Mouse (Mus musculus) G1E (cell line): ENCODE data around the gene Celf5. TPM values are rescaled to one million over a fixed set of nuclear protein-coding genes. Genes with fewer than 3 reads are reported as not detected.

Source experiments
- ATAC-seq: 2 replicates; pipeline ENCODE4 v1.8.0; 2016; ENCODE audit warnings: mild to moderate bottlenecking; ENCODE audit not compliant: insufficient number of reproducible peaks, poor library complexity, low FRiP score, severe bottlenecking; ENCODE audit errors: extremely low read depth
- DNase-seq: peaks from one replicate; pipeline ENCODE4 v3.0.0; 2012; ENCODE audit warnings: low spot score
- H3K27me3 ChIP-seq: 2 replicates; pipeline ENCODE4 v1.6.1; 2012; ENCODE audit warnings: mild to moderate bottlenecking, low read length, inconsistent platforms; ENCODE audit not compliant: insufficient read depth
- H3K36me3 ChIP-seq: replicated peaks from 2 replicates; pipeline ENCODE3; 2012; ENCODE audit warnings: mild to moderate bottlenecking, inconsistent platforms
- H3K4me1 ChIP-seq: 2 replicates; pipeline ENCODE4 v1.6.1; 2012; ENCODE audit warnings: low read depth, low read length, inconsistent platforms, mixed read lengths; ENCODE audit not compliant: insufficient read depth
- H3K4me3 ChIP-seq: 2 replicates; pipeline ENCODE4 v1.5.1; 2012; ENCODE audit warnings: low read depth, mild to moderate bottlenecking, inconsistent platforms, low read length, moderate library complexity, mixed read lengths
- H3K9me3 ChIP-seq: replicated peaks from 2 replicates; pipeline ENCODE4 v1.6.1; 2012; ENCODE audit warnings: inconsistent platforms
- CTCF ChIP-seq: IDR thresholded peaks from 2 replicates; pipeline ENCODE4 v1.5.1; 2012; ENCODE audit warnings: low read depth, low read length, inconsistent platforms, mixed read lengths
- GATA1 ChIP-seq: IDR thresholded peaks from 2 replicates; pipeline ENCODE4 v1.6.1; 2012; ENCODE audit warnings: borderline replicate concordance, low read length, inconsistent platforms, mixed read lengths
- GATA2 ChIP-seq: IDR thresholded peaks from 2 replicates; pipeline ENCODE4 v1.6.1; 2012; ENCODE audit warnings: low read depth, low read length, inconsistent platforms, borderline replicate concordance
- POLR2AphosphoS5 ChIP-seq: IDR thresholded peaks from 2 replicates; pipeline ENCODE4 v1.6.1; 2012; ENCODE audit warnings: low read depth, low read length, inconsistent platforms; ENCODE audit not compliant: insufficient replicate concordance
- TAL1 ChIP-seq: conservative IDR thresholded peaks from 2 replicates; pipeline ENCODE4 v1.6.1; 2012; ENCODE audit warnings: low read depth, low read length, inconsistent platforms, mixed read lengths
- polyA plus RNA-seq: library from polyadenylated mRNA; stranded (reverse); fragments of >175 nt; gene quantifications from 2 replicates; pipeline ENCODE4 v1.2.3, GENCODE M21; 2012
- total RNA-seq, 2 experiments: library from RNA; stranded (forward) in 1 of 2; stranded (reverse) in 1 of 2; fragments of 200-1000 nt in 1 of 2; fragments of >200 nt in 1 of 2; fragmentation: Nextera tagmentation in 1 of 2; gene quantifications; 2 replicates each; pipeline ENCODE4 v1.2.3; 2014 to 2017

Gene Celf5
- total and polyA plus RNA-seq, 3 experiments: 0.05 TPM; not detected in 1

- Histone ChIP-seq H3K27me3 (peaks cover 23% of the 10 kb centered on the region; the same call in 1 of the 2 replicates), H3K36me3 (peaks cover 28% of the 10 kb centered on the region), H3K9me3 (no peaks in the 10 kb centered on the region), H3K4me3 (peak overlapping the region; percentile 36; the same call in 1 of the 2 replicates), H3K4me1 (peaks cover 99% of the 10 kb centered on the region)
- no peak for TF ChIP-seq CTCF
- TF ChIP-seq POLR2AphosphoS5: no peak
- TF ChIP-seq GATA1: no peak
- TF ChIP-seq GATA2: no peak
- no peak for TF ChIP-seq TAL1
- DNase-seq (no peak), ATAC-seq (no peak)
These were observed 70.8 kb downstream of the Celf5 start for GRCm38 (mm10) chr10:81411471-81412400.

GRCm38 (mm10) chr10:81410981-81411380 lies 71.5 kb downstream of the Celf5 start:
- Histone ChIP-seq H3K4me3 (peak overlapping the region; percentile 45; the same call in 1 of the 2 replicates), H3K36me3 (peaks cover 34% of the 10 kb centered on the region), H3K27me3 (peaks cover 30% of the 10 kb centered on the region; the same call in 1 of the 2 replicates), H3K9me3 (no peaks in the 10 kb centered on the region), H3K4me1 (peaks cover 100% of the 10 kb centered on the region)
- no peak for ATAC-seq
- no peak for DNase-seq
- TF ChIP-seq GATA1 (no peak), GATA2 (no peak), TAL1 (no peak), CTCF (no peak), POLR2AphosphoS5 (no peak)

GRCm38 (mm10) chr10:81410350-81410749 lies 72.2 kb downstream of the Celf5 start:
- peaks cover 40% of the 10 kb centered on the region for H3K36me3 ChIP-seq
- H3K4me3 ChIP-seq: peak overlapping the region; percentile 45; the same call in 1 of the 2 replicates
- peaks cover 100% of the 10 kb centered on the region for H3K4me1 ChIP-seq

GRCm38 (mm10) chr10:81409330-81409729 lies 73.2 kb downstream of the Celf5 start:
- TF ChIP-seq CTCF (no peak), POLR2AphosphoS5 (no peak), GATA1 (no peak), TAL1 (no peak), GATA2 (no peak)
- peaks cover 27% of the 10 kb centered on the region; the same call in 1 of the 2 replicates for H3K27me3 ChIP-seq
- peaks cover 47% of the 10 kb centered on the region for H3K36me3 ChIP-seq
- peaks cover 98% of the 10 kb centered on the region for H3K4me1 ChIP-seq
- peak overlapping the region; percentile 46; the same call in 1 of the 2 replicates for H3K4me3 ChIP-seq
- no peak for DNase-seq
- H3K9me3 ChIP-seq: no peaks in the 10 kb centered on the region
- no peak for ATAC-seq

More at GRCm38 (mm10) chr10:81410350-81410749, 72.2 kb downstream of the Celf5 start:
- Histone ChIP-seq H3K27me3 (peaks cover 27% of the 10 kb centered on the region; the same call in 1 of the 2 replicates), H3K9me3 (no peaks in the 10 kb centered on the region)
- no peak for ATAC-seq
- TF ChIP-seq POLR2AphosphoS5 (no peak), TAL1 (no peak), CTCF (no peak), GATA1 (no peak), GATA2 (no peak)
- DNase-seq: no peak

Other genes with a start within 250 kb of the Celf5 start
Only the 20 nearest of the 30 such genes appear.
- gene Gipc3, start 139.4 kb downstream of the Celf5 start, total RNA-seq (2014; fragmentation: Nextera tagmentation): not detected in 2 replicates
- 0.11 TPM in 1 of 2 replicates, not detected in the other for gene Gipc3, start 139.4 kb downstream of the Celf5 start, total RNA-seq (2017)
- not detected in 2 replicates for gene Gipc3, start 139.4 kb downstream of the Celf5 start, polyA plus RNA-seq
- 36.7 and 39.2 TPM in 2 replicates for gene Hmg20b, start 132.2 kb downstream of the Celf5 start, total RNA-seq (2014; fragmentation: Nextera tagmentation)
- gene Hmg20b, start 132.2 kb downstream of the Celf5 start, total RNA-seq (2017): 12.0 and 21.9 TPM in 2 replicates
- gene Hmg20b, start 132.2 kb downstream of the Celf5 start, polyA plus RNA-seq: 142 and 193 TPM in 2 replicates
- gene Mfsd12, start 125.2 kb downstream of the Celf5 start, total RNA-seq (2014; fragmentation: Nextera tagmentation): 14.3 and 14.4 TPM in 2 replicates
- gene Mfsd12, start 125.2 kb downstream of the Celf5 start, total RNA-seq (2017): 13.1 and 14.6 TPM in 2 replicates
- gene Mfsd12, start 125.2 kb downstream of the Celf5 start, polyA plus RNA-seq: 46.7 and 48.2 TPM in 2 replicates
- 2.0 TPM in 1 of 2 replicates, not detected in the other for gene 4930404N11Rik, start 116.9 kb downstream of the Celf5 start, total RNA-seq (2014; fragmentation: Nextera tagmentation)
- gene 4930404N11Rik, start 116.9 kb downstream of the Celf5 start, total RNA-seq (2017): 0.17 and 1.2 TPM in 2 replicates
- gene 4930404N11Rik, start 116.9 kb downstream of the Celf5 start, polyA plus RNA-seq: 0.52 and 0.65 TPM in 2 replicates
- gene Fzr1, start 104.2 kb downstream of the Celf5 start, total RNA-seq (2014; fragmentation: Nextera tagmentation): 29.7 and 65.2 TPM in 2 replicates
- gene Fzr1, start 104.2 kb downstream of the Celf5 start, total RNA-seq (2017): 15.8 and 22.8 TPM in 2 replicates
- 88.9 and 96.2 TPM in 2 replicates for gene Fzr1, start 104.2 kb downstream of the Celf5 start, polyA plus RNA-seq
- 9.6 and 11.9 TPM in 2 replicates for gene Dohh, start 98.3 kb downstream of the Celf5 start, total RNA-seq (2014; fragmentation: Nextera tagmentation)
- 60.4 and 69.7 TPM in 2 replicates for gene Dohh, start 98.3 kb downstream of the Celf5 start, total RNA-seq (2017)
- gene Dohh, start 98.3 kb downstream of the Celf5 start, polyA plus RNA-seq: 186 and 220 TPM in 2 replicates
- gene Gm48551, start 98.2 kb downstream of the Celf5 start, total RNA-seq (2014; fragmentation: Nextera tagmentation): 1.1 TPM in 1 of 2 replicates, not detected in the other
- gene Gm48551, start 98.2 kb downstream of the Celf5 start, total RNA-seq (2017): 2.6 and 4.1 TPM in 2 replicates
- 0.72 and 1.3 TPM in 2 replicates for gene Gm48551, start 98.2 kb downstream of the Celf5 start, polyA plus RNA-seq
- 1.2 and 3.1 TPM in 2 replicates for gene Gm48552, start 93.7 kb downstream of the Celf5 start, total RNA-seq (2014; fragmentation: Nextera tagmentation)
- 0.38 and 0.93 TPM in 2 replicates for gene Gm48552, start 93.7 kb downstream of the Celf5 start, total RNA-seq (2017)
- 7.2 and 7.4 TPM in 2 replicates for gene Gm48552, start 93.7 kb downstream of the Celf5 start, polyA plus RNA-seq
- 6.5 and 13.8 TPM in 2 replicates for gene Smim24, start 89.7 kb downstream of the Celf5 start, total RNA-seq (2014; fragmentation: Nextera tagmentation)
- 1.9 and 3.5 TPM in 2 replicates for gene Smim24, start 89.7 kb downstream of the Celf5 start, total RNA-seq (2017)
- gene Smim24, start 89.7 kb downstream of the Celf5 start, polyA plus RNA-seq: 1.6 and 1.8 TPM in 2 replicates
- 6.9 and 9.5 TPM in 2 replicates for gene Nfic, start 27.1 kb downstream of the Celf5 start, total RNA-seq (2014; fragmentation: Nextera tagmentation)
- 0.52 and 0.66 TPM in 2 replicates for gene Nfic, start 27.1 kb downstream of the Celf5 start, total RNA-seq (2017)
- gene Nfic, start 27.1 kb downstream of the Celf5 start, polyA plus RNA-seq: 16.1 and 19.3 TPM in 2 replicates
- 58.2 and 72.3 TPM in 2 replicates for gene Ncln, start 13.7 kb upstream of the Celf5 start, total RNA-seq (2014; fragmentation: Nextera tagmentation)
- gene Ncln, start 13.7 kb upstream of the Celf5 start, total RNA-seq (2017): 35.5 and 50.1 TPM in 2 replicates
- gene Ncln, start 13.7 kb upstream of the Celf5 start, polyA plus RNA-seq: 154 and 179 TPM in 2 replicates
- gene S1pr4, start 17.4 kb upstream of the Celf5 start, total RNA-seq (2014; fragmentation: Nextera tagmentation): not detected in 2 replicates
- 1.6 and 1.9 TPM in 2 replicates for gene S1pr4, start 17.4 kb upstream of the Celf5 start, total RNA-seq (2017)
- gene S1pr4, start 17.4 kb upstream of the Celf5 start, polyA plus RNA-seq: 0.75 and 1.00 TPM in 2 replicates
- 20.9 and 22.5 TPM in 2 replicates for gene Gna15, start 41.5 kb upstream of the Celf5 start, total RNA-seq (2014; fragmentation: Nextera tagmentation)
- 20.1 and 21.5 TPM in 2 replicates for gene Gna15, start 41.5 kb upstream of the Celf5 start, total RNA-seq (2017)
- 16.5 TPM in 2 replicates for gene Gna15, start 41.5 kb upstream of the Celf5 start, polyA plus RNA-seq
- gene Gna11, start 62.5 kb upstream of the Celf5 start, total RNA-seq (2014; fragmentation: Nextera tagmentation): 6.4 and 6.5 TPM in 2 replicates
- 8.4 and 9.7 TPM in 2 replicates for gene Gna11, start 62.5 kb upstream of the Celf5 start, total RNA-seq (2017)
- 13.0 and 14.0 TPM in 2 replicates for gene Gna11, start 62.5 kb upstream of the Celf5 start, polyA plus RNA-seq
- gene Aes, start 76.8 kb upstream of the Celf5 start, total RNA-seq (2014; fragmentation: Nextera tagmentation): 396 and 400 TPM in 2 replicates
- gene Aes, start 76.8 kb upstream of the Celf5 start, total RNA-seq (2017): 182 and 238 TPM in 2 replicates
- gene Aes, start 76.8 kb upstream of the Celf5 start, polyA plus RNA-seq: 1,535 and 1,925 TPM in 2 replicates
- gene Tle2, start 91.9 kb upstream of the Celf5 start, total RNA-seq (2014; fragmentation: Nextera tagmentation): 0.45 and 1.8 TPM in 2 replicates
- gene Tle2, start 91.9 kb upstream of the Celf5 start, total RNA-seq (2017): 1.5 and 2.5 TPM in 2 replicates
- 3.3 and 3.6 TPM in 2 replicates for gene Tle2, start 91.9 kb upstream of the Celf5 start, polyA plus RNA-seq
- gene Tle6, start 118.4 kb upstream of the Celf5 start, total RNA-seq (2014; fragmentation: Nextera tagmentation): 42.7 and 44.3 TPM in 2 replicates
- 17.5 and 21.5 TPM in 2 replicates for gene Tle6, start 118.4 kb upstream of the Celf5 start, total RNA-seq (2017)
- 28.8 and 49.5 TPM in 2 replicates for gene Tle6, start 118.4 kb upstream of the Celf5 start, polyA plus RNA-seq
- 6.7 and 6.8 TPM in 2 replicates for gene BC025920, start 123.6 kb upstream of the Celf5 start, total RNA-seq (2014; fragmentation: Nextera tagmentation)
- 3.3 and 4.3 TPM in 2 replicates for gene BC025920, start 123.6 kb upstream of the Celf5 start, total RNA-seq (2017)
- gene BC025920, start 123.6 kb upstream of the Celf5 start, polyA plus RNA-seq: 0.40 and 0.50 TPM in 2 replicates
- 35.9 and 61.0 TPM in 2 replicates for gene Sirt6, start 145.1 kb upstream of the Celf5 start, total RNA-seq (2014; fragmentation: Nextera tagmentation)
- gene Sirt6, start 145.1 kb upstream of the Celf5 start, total RNA-seq (2017): 6.0 and 6.6 TPM in 2 replicates
- gene Sirt6, start 145.1 kb upstream of the Celf5 start, polyA plus RNA-seq: 136 and 158 TPM in 2 replicates
- gene Ankrd24, start 145.8 kb upstream of the Celf5 start, total RNA-seq (2014; fragmentation: Nextera tagmentation): 13.8 and 16.3 TPM in 2 replicates
- 13.4 and 14.3 TPM in 2 replicates for gene Ankrd24, start 145.8 kb upstream of the Celf5 start, total RNA-seq (2017)
- 9.8 and 12.7 TPM in 2 replicates for gene Ankrd24, start 145.8 kb upstream of the Celf5 start, polyA plus RNA-seq